8 mouse cellular contexts compared by ENCODE assay signal in genomic region chr11:58009516-58010141, GRCm38 (mm10). TPM values are rescaled to one million over a fixed set of nuclear protein-coding genes. Genes with fewer than 3 reads are reported as not detected.
DNase-seq lines count a peak whose midpoint lies in the region; ATAC-seq and TF ChIP-seq lines count a peak whose summit lies in the region.

No protein-coding gene starts in this region.

- no peaks in the 10 kb centered on the region for H3K9me3 ChIP-seq in ES-E14 (ENCODE audit: control insufficient read depth, insufficient read depth, low read depth, low read length)
- H3K9me3 ChIP-seq in forebrain, embryonic 15.5 days, result no peaks in the 10 kb centered on the region
- H3K9me3 ChIP-seq in lung, embryonic 15.5 days, result no peaks in the 10 kb centered on the region
- H3K9me3 ChIP-seq in neural tube, embryonic 15.5 days (replicated peaks), result no peaks in the 10 kb centered on the region

- H3K4me2 ChIP-seq in forebrain, embryonic 15.5 days (replicated peaks), result peak overlapping the region; percentile 74
- H3K4me2 ChIP-seq in lung, embryonic 15.5 days, result peak overlapping the region; percentile 73
- H3K4me2 ChIP-seq in neural tube, embryonic 15.5 days, result peak overlapping the region; percentile 88

- no peaks in the 10 kb centered on the region for H3K27me3 ChIP-seq in forebrain, embryonic 15.5 days
- H3K27me3 ChIP-seq in lung, embryonic 15.5 days, result no peaks in the 10 kb centered on the region
- H3K27me3 ChIP-seq in neural tube, embryonic 15.5 days (replicated peaks), result no peaks in the 10 kb centered on the region

- under 1% methylated on average over 69 of the region's 78 CpGs for WGBS in forebrain, embryonic 15.5 days
- under 1% methylated on average over 77 of the region's 78 CpGs for WGBS in lung, embryonic 15.5 days
- WGBS in neural tube, embryonic 15.5 days, result under 1% methylated on average over 71 of the region's 78 CpGs

- peaks cover 6 to 9% of the 10 kb centered on the region in 2 experiments for H3K4me1 ChIP-seq in ES-E14 (ENCODE audit: control insufficient read depth in 2 of 2, insufficient read depth in 2 of 2, low read length in 2 of 2, poor library complexity in 1 of 2)
- H3K4me1 ChIP-seq in forebrain, embryonic 15.5 days, result peaks cover 28% of the 10 kb centered on the region
- H3K4me1 ChIP-seq in lung, embryonic 15.5 days, result peaks cover 25% of the 10 kb centered on the region
- H3K4me1 ChIP-seq in neural tube, embryonic 15.5 days, result peaks cover 37% of the 10 kb centered on the region

- ATAC-seq in forebrain, embryonic 15.5 days (replicated peaks), result peak; percentile 77
- ATAC-seq in lung, embryonic 15.5 days (ENCODE audit: borderline replicate concordance, extremely low read depth, low FRiP score, low TSS enrichment), result peak; percentile 74
- peak; percentile 49 for ATAC-seq in neural tube, embryonic 15.5 days (ENCODE audit: low FRiP score)

- peak overlapping the region; percentile 96 to 97 for H3K4me3 ChIP-seq in ES-E14 (ENCODE audit: insufficient read depth in 1 of 2, low read depth in 1 of 2, low read length in 2 of 2, poor library complexity in 1 of 2, severe bottlenecking in 1 of 2)
- peak overlapping the region; percentile 94 for H3K4me3 ChIP-seq in forebrain, embryonic 15.5 days
- peak overlapping the region; percentile 98 for H3K4me3 ChIP-seq in lung, embryonic 15.5 days
- H3K4me3 ChIP-seq in neural tube, embryonic 15.5 days (replicated peaks), result peak overlapping the region; percentile 75

- in situ Hi-C loops in ES-E14 (cut with MboI; ENCODE audit: low sequenced_read_pairs in 2 of 2, unreplicated experiment in 2 of 2), result no loop called here

- DNase-seq in ES-E14 (ENCODE audit: low read depth, low spot score), result no peak
- peak; percentile 76 for DNase-seq in cerebellum, adult 11-12 months
- DNase-seq in heart, postnatal 14 days, result peak; percentile 75 to 82
- peak; percentile 53 to 73 for DNase-seq in layer of hippocampus, adult 18-20 months (ENCODE audit: low spot score in 2 of 2)
- DNase-seq in testis, postnatal 10 days (ENCODE audit: low spot score), result peak; percentile 83

- intact Hi-C loops in heart, postnatal 14 days (cut with DNase I), result loop anchor here (2.0 kb wide), 2 partner anchors 47 to 95 kb away; partner anchors contain the start of gene Cnot8

- peak overlapping the region; percentile 88 for H3K9ac ChIP-seq in ES-E14 (ENCODE audit: insufficient read depth, low read depth, low read length, poor library complexity, severe bottlenecking)
- peak overlapping the region; percentile 81 for H3K9ac ChIP-seq in forebrain, embryonic 15.5 days (replicated peaks)
- peak overlapping the region; percentile 94 for H3K9ac ChIP-seq in lung, embryonic 15.5 days
- H3K9ac ChIP-seq in neural tube, embryonic 15.5 days (replicated peaks), result peak overlapping the region; percentile 88

- H3K27ac ChIP-seq in ES-E14 (ENCODE audit: insufficient read depth, low read depth, low read length, poor library complexity, severe bottlenecking), result peak overlapping the region; percentile 72
- peak overlapping the region; percentile 91 for H3K27ac ChIP-seq in forebrain, embryonic 15.5 days (replicated peaks)
- peak overlapping the region; percentile 90 for H3K27ac ChIP-seq in lung, embryonic 15.5 days
- H3K27ac ChIP-seq in neural tube, embryonic 15.5 days (replicated peaks), result peak overlapping the region; percentile 92

- H3K36me3 ChIP-seq in ES-E14 (ENCODE audit: control insufficient read depth, insufficient read depth, low read length, poor library complexity, severe bottlenecking), result no peaks in the 10 kb centered on the region
- no peaks in the 10 kb centered on the region for H3K36me3 ChIP-seq in forebrain, embryonic 15.5 days
- no peaks in the 10 kb centered on the region for H3K36me3 ChIP-seq in lung, embryonic 15.5 days
- H3K36me3 ChIP-seq in neural tube, embryonic 15.5 days, result no peaks in the 10 kb centered on the region

TF ChIP-seq in ES-E14, 5 proteins besides CTCF, POLR2A, EP300 and RAD21:
- no peak for TF ChIP-seq CHD2 (IDR thresholded peaks at IDR 0.05; ENCODE audit: low read depth, low read length)
- no peak for TF ChIP-seq ZNF384 (IDR thresholded peaks at IDR 0.05; ENCODE audit: low read depth, low read length)
- no peak for TF ChIP-seq ZC3H11A (IDR thresholded peaks at IDR 0.05; ENCODE audit: borderline replicate concordance, low read depth, low read length)
- no peak for TF ChIP-seq HCFC1 (IDR thresholded peaks at IDR 0.05; ENCODE audit: borderline replicate concordance, insufficient read depth, low read length)
- no peak for TF ChIP-seq MAFK (IDR thresholded peaks at IDR 0.05; ENCODE audit: insufficient read depth, low read depth, low read length)

RNA-seq across cellular contexts. Expression of gene Larp1, which starts 0.8 kb away (rescaled TPM):
- total RNA-seq in ES-E14 (2012; rRNA removed), result 90.1 and 100 TPM in 2 replicates
- 18.5 and 18.7 TPM in 2 replicates for polyA plus RNA-seq in forebrain, embryonic 15.5 days (2015; fragmentation: Nextera tagmentation; extraction: Ambion mirVana)
- total RNA-seq in heart, postnatal 14 days (2021), result 10 to 100 TPM; 49.8 to 52.8 TPM
- total RNA-seq in layer of hippocampus, adult 18-20 months (2021), result 10 to 100 TPM; 89.7 to 90.3 TPM
- 19.0 and 19.5 TPM in 2 replicates for polyA plus RNA-seq in lung, embryonic 15.5 days (2015; fragmentation: Nextera tagmentation; extraction: Ambion mirVana)
- 19.9 and 20.5 TPM in 2 replicates for polyA plus RNA-seq in neural tube, embryonic 15.5 days (2015; fragmentation: Nextera tagmentation; extraction: Ambion mirVana)
